Mouse (Mus musculus) forebrain, embryonic 10.5 days (tissue): Measurements from ENCODE around the gene Slc16a2. TPM values are rescaled to one million over a fixed set of nuclear protein-coding genes. Genes with fewer than 3 reads are reported as not detected.
A peak's percentile ranks its signal among the peaks of the same experiment; 100 is the strongest.

Source experiments
- DNase-seq: peaks from one replicate; pipeline ENCODE4 v3.0.0-alpha.2; 2017; ENCODE audit warnings: low spot score; ENCODE audit errors: extremely low spot score
- H3K27ac ChIP-seq: fragments of 300-500 bp; sonication (generic); 2 replicates; pipeline ENCODE4 v1.5.1; 2016; ENCODE audit warnings: mild to moderate bottlenecking
- H3K27me3 ChIP-seq: fragments of 300-500 bp; sonication (generic); 2 replicates; pipeline ENCODE4 v1.6.1; 2016; ENCODE audit warnings: mild to moderate bottlenecking; ENCODE audit not compliant: poor library complexity, severe bottlenecking
- H3K36me3 ChIP-seq: fragments of 300-500 bp; sonication (generic); replicated peaks from 2 replicates; pipeline ENCODE4 v1.6.1; 2016; ENCODE audit warnings: mild to moderate bottlenecking, moderate library complexity
- H3K4me1 ChIP-seq: fragments of 300-500 bp; sonication (generic); 2 replicates; pipeline ENCODE4 v1.6.1; 2016
- H3K4me3 ChIP-seq: fragments of 300-500 bp; sonication (generic); 2 replicates; pipeline ENCODE4 v1.5.1; 2016; ENCODE audit warnings: mild to moderate bottlenecking, moderate library complexity
- H3K9me3 ChIP-seq: fragments of 300-500 bp; sonication (generic); 2 replicates; pipeline ENCODE4 v1.6.1; 2016; ENCODE audit warnings: mild to moderate bottlenecking, moderate library complexity
- WGBS: fragments of 180-500 bp; shearing (Covaris S2); methylation state at CpG from one replicate; pipeline ENCODE4 v1.1.7; 2016; 5-methylcytosine and 5-hydroxymethylcytosine counted together
- polyA plus RNA-seq: library from polyadenylated mRNA; unstranded; fragments of >200 nt; fragmentation: Nextera tagmentation; extraction: Ambion mirVana; gene quantifications from 2 replicates; pipeline ENCODE4 v1.2.1, GENCODE M21; 2016

Slc16a2 gene
- 17.1 and 18.0 TPM in 2 replicates for polyA plus RNA-seq

DNA sequence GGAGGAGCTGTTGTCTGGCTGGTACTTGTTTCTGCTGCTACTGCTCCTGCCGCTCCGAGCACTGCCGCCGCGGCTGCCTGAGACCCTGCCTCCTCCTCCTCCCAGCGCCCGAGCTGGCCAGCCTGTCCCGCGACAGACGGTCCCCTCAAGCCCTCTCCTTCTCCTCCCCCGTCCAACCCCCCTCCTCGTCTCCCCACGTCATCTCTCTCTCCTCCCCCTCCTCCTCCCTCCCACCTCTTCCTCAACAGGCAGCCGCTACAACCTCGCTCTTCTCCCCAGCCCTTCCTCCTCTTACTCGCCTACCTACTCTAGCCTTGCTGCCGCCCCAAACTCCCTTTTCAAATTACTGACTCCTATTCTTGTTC lies at the start of gene Slc16a2:
Gene Slc16a2 (minus strand): TSS at position 152 of the 365 bp plus-strand sequence.
- DNase-seq: peak; percentile 72
- peaks cover 96% of the 10 kb centered on the region for H3K27me3 ChIP-seq
- 19% methylated on average over 16 of the region's 17 CpGs for WGBS
- H3K4me3 ChIP-seq: peak within 1 kb of the TSS; percentile 61
- peaks cover 19% of the 10 kb centered on the region for H3K4me1 ChIP-seq
- peak within 1 kb of the TSS; percentile 86 for H3K27ac ChIP-seq
- H3K9me3 ChIP-seq: no peaks in the 10 kb centered on the region
- H3K36me3 ChIP-seq: no peaks in the 10 kb centered on the region

DNA sequence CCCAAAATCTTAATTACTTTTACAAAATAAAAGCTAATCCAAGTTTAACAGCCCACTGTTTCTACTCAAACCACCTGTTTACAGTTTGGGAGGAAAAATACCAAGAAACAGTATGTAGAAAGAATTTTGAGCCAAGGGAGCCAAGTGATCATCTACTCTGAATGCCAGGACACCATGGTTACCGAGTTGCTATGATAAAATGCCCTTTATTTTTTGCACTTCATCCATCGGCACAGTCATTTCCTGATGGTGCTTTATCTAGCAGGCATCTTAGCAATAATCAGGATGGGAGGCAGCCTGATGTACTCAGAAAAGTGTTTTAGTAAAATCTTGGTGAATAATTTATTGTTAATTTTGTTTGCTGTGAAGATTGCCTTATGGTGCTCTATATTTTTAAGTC lies 41.7 kb upstream of the Slc16a2 start:
- no peaks in the 10 kb centered on the region for H3K4me1 ChIP-seq
- H3K27ac ChIP-seq: no peak overlapping the region
- H3K9me3 ChIP-seq: no peaks in the 10 kb centered on the region
- H3K4me3 ChIP-seq: no peak overlapping the region
- H3K36me3 ChIP-seq: no peaks in the 10 kb centered on the region
- H3K27me3 ChIP-seq: peaks cover 89% of the 10 kb centered on the region
- 74% methylated on average over 2 of the region's 2 CpGs for WGBS
- no peak for DNase-seq

DNA sequence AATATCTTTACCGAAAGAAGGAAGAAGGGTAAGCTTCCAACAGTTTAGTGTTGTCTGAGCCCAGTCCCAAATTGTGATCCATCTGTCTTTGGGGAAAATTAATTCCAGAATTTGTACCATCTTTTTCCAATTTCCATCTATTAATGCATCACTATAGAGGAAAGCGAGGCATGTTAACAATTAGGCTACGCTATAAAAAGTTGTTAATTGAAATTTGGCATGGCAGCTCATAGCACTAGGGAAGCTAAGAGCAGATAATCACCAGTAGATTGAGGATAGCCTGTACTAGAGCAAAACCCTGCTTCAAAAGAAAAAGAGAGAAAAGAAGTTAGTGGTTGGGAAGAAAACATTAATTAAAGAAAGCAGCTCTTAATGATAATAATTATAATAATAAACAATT lies 41.1 kb upstream of the Slc16a2 start:
- H3K36me3 ChIP-seq: no peaks in the 10 kb centered on the region
- no peaks in the 10 kb centered on the region for H3K9me3 ChIP-seq
- 89% methylated on average over 3 of the region's 3 CpGs for WGBS
- H3K27ac ChIP-seq: no peak overlapping the region
- no peak overlapping the region for H3K4me3 ChIP-seq
- no peaks in the 10 kb centered on the region for H3K4me1 ChIP-seq
- peaks cover 89% of the 10 kb centered on the region for H3K27me3 ChIP-seq
- no peak for DNase-seq

DNA sequence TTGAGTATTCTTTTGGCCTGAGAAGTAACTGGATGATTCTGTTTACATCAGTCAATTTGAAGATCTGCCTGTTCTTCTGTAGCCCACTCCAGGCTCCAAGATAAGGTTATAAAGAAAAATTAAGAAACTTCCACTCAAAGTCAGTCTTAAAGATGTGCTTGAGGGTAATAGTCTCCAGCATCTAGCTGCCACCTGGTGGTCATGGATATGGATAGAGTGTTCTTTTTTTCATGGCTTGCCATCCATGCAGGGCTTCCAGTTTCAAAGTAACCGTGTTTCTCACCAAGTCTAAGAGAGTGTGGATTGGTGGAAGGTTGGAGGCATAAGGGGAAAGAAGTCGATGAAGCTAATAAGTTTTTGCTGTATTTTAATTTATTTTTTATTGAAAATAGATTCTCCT lies 23.5 kb upstream of the Slc16a2 start:
- no peak overlapping the region for H3K27ac ChIP-seq
- 39% methylated on average over 2 of the region's 2 CpGs for WGBS
- H3K27me3 ChIP-seq: peaks cover 100% of the 10 kb centered on the region
- H3K4me1 ChIP-seq: no peaks in the 10 kb centered on the region
- no peak for DNase-seq
- no peaks in the 10 kb centered on the region for H3K9me3 ChIP-seq
- H3K36me3 ChIP-seq: no peaks in the 10 kb centered on the region
- H3K4me3 ChIP-seq: no peak overlapping the region

DNA sequence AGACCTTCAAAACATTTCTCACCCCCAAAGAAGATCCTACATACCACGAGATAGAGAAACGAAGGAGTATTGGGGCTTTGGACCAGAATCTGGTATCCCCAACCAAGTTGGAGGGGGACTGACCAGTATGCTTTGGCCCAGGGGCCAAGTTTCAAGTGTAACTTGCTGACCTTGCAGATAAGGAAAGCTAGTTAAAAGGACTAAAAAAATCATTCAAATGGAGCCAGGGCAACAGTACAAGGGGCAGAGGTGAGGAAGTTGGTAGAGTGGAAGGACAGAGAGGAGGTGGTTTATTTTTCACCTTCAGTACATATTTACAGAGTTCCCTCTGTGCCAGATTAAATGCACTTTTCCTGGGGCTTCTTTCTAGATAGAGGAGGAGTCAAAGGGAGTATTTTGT lies 7.1 kb upstream of the Slc16a2 start:
- peaks cover 94% of the 10 kb centered on the region for H3K27me3 ChIP-seq

DNA sequence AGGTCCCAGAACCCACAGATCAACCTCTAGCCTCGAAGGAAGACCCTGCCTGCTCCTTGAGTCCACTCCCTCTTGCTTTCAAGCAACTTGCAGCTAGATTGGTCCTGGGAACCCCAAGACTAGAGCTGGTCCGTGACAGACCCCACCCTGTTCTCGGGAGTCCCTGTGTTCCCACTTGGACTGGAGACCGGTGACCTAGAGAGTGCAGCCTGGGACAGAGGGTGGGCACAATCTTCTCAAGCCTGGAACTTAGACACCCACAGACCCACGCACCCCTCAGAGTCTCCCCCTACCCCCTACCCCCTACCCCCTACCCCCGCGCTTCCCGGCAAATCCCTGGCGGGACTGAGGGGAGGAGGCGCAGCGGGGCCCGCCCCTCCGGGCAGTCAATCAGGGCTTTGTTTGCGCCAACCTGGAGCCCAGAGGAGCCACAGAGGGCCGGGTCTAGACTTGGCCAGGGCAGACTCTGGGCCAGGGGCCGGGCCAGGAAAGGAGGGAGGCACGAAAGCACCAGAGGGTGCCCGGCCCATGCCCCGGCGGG lies 558 bp upstream of the Slc16a2 start:
- peak overlapping the region; percentile 86 for H3K27ac ChIP-seq
- peak; percentile 29 for DNase-seq
- no peaks in the 10 kb centered on the region for H3K9me3 ChIP-seq
- peaks cover 19% of the 10 kb centered on the region for H3K4me1 ChIP-seq
- WGBS: 11% methylated on average over 20 of the region's 20 CpGs
- H3K27me3 ChIP-seq: peaks cover 96% of the 10 kb centered on the region
- peak overlapping the region; percentile 61 for H3K4me3 ChIP-seq
- H3K36me3 ChIP-seq: no peaks in the 10 kb centered on the region

More for the DNA sequence above, 7.1 kb upstream of the Slc16a2 start:
- Histone ChIP-seq H3K9me3 (no peaks in the 10 kb centered on the region; the same call in 1 of the 2 replicates), H3K36me3 (no peaks in the 10 kb centered on the region), H3K4me1 (no peaks in the 10 kb centered on the region), H3K27ac (no peak overlapping the region), H3K4me3 (no peak overlapping the region)
- no peak for DNase-seq
- WGBS: 96% methylated on average over 2 of the region's 2 CpGs

DNA sequence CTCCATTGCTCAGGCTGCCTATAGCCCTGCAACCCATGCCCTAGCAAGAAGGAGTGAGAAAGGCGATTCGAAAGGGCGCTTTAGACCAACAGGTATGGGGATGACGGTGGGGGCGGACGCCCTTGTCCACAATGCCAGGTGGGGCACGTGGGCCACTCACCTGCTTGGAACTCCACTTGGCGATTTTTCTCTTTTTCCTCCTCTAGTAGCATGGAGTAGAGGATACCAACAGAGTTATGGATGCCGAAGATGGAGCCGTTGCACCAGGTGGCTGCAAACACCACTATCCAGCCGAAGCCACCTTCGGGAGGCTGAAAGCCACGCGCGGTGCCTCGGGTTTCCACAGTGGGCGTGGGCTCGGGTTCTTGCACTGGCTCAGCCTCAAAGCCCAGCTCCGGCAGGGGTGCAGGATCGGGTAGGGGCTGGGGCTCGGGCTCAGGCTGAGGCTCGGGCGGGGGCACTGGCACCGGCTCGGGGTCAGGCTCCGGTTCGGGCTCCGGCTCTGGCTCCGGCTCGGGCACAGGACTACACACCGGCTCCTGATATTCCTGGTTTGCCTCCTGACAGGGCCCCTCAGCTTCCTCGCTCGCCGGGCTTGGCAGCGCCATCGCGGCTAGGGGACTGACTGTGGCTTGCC lies 470 bp downstream of the Slc16a2 start:
- H3K27me3 ChIP-seq: peaks cover 96% of the 10 kb centered on the region
- 34% methylated on average over 35 of the region's 37 CpGs for WGBS
- no peaks in the 10 kb centered on the region for H3K9me3 ChIP-seq
- peak; percentile 22 for DNase-seq
- no peaks in the 10 kb centered on the region for H3K36me3 ChIP-seq
- H3K4me3 ChIP-seq: peak overlapping the region; percentile 61
- H3K27ac ChIP-seq: peak overlapping the region; percentile 86
- H3K4me1 ChIP-seq: peaks cover 19% of the 10 kb centered on the region

DNA sequence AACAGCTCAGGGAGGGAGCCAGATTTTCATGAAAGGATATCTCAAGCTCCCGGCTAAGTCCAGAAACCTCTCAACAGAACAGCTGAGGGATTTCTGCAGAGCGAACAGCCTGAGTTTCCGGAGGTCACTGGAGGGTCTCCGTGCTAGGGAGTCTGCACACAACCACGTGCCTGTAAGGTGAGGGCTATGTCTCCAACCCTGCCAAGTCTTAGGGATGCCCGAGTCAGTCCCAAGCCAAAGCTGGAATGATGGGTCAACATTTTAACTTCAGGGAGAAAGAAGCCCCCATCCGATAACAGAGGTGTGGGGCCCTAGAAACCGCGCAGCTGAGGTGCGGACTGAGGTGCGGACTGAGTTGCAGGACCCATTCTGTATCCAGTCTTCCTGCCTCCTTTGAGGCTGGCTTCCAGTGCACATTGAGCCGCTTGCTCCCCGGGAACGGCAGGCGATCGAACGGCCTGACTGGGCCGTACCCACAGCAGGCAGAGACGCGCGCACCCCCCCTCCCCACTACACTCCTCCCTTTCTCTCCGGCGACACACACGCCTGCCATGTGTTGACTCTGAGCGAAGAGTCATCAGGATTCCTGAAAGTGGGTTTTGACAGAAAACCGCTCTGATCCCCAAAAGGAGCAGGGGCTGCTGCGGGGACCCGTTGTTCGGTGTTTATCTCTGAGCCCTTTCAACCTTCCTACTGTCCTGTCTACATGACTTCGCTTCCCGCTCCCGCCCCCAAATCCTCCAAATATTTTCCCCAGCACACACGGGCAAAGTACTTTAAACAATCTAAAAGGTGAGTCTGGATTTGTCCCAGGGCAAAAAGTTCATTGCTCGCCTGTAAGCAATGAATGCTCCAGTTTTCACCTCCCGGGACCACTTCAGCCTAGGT lies 1.2 kb downstream of the Slc16a2 start:
- Histone ChIP-seq H3K4me1 (peaks cover 19% of the 10 kb centered on the region), H3K36me3 (no peaks in the 10 kb centered on the region), H3K27me3 (peaks cover 96% of the 10 kb centered on the region), H3K9me3 (no peaks in the 10 kb centered on the region), H3K27ac (peak overlapping the region; percentile 86), H3K4me3 (peak overlapping the region; percentile 61)
- DNase-seq: peak; percentile 27
- WGBS: 24% methylated on average over 35 of the region's 35 CpGs

DNA sequence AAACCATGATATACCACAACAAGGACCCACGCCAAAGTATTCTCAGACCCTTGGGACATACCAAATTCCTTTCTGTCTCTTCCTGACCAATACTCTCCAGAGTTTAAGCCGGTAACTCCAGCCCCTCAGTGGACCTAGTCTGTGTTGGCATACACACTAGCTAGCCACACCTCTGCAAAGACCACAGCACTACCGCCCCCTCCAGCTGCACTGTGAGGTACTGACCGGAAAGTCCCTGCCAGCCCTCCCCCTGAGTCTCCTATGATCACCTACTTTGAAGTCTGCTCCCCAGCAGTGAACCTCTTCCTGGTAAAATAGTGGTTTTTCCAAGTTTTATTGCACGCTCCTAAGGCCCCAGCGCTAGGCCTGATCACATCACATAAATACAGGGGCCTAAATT lies 2.5 kb downstream of the Slc16a2 start:
- Histone ChIP-seq H3K9me3 (no peaks in the 10 kb centered on the region), H3K27me3 (peaks cover 95% of the 10 kb centered on the region), H3K4me3 (peak overlapping the region; percentile 61), H3K36me3 (no peaks in the 10 kb centered on the region), H3K27ac (peak overlapping the region; percentile 86; the same call in 1 of the 2 replicates), H3K4me1 (peaks cover 19% of the 10 kb centered on the region)
- DNase-seq: no peak
- WGBS: 37% methylated on average over 6 of the region's 6 CpGs

DNA sequence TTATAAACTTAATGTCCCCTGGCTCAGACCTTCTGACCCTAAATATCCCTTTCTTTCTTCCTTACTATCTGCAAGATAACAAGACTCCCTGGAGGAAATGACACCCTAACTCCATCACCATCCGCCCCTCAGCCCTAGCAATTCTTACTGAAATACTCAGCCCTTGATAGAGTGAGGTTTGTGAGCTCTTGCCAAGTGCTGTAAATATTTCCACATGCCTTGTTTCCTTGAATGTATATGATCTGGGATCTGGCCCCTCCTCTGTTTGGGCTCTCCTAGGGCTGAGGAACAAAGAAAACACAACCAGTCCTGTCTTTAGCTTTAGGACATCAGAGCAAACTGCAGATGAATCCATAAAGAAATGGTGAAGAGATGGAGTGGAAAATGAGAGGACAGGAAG lies 9.1 kb downstream of the Slc16a2 start:
- Histone ChIP-seq H3K36me3 (no peaks in the 10 kb centered on the region), H3K27me3 (peaks cover 99% of the 10 kb centered on the region), H3K4me3 (no peak overlapping the region), H3K27ac (no peak overlapping the region), H3K4me1 (no peaks in the 10 kb centered on the region), H3K9me3 (no peaks in the 10 kb centered on the region)
- no peak for DNase-seq
- 91% methylated on average over 1 of the region's 1 CpGs for WGBS

DNA sequence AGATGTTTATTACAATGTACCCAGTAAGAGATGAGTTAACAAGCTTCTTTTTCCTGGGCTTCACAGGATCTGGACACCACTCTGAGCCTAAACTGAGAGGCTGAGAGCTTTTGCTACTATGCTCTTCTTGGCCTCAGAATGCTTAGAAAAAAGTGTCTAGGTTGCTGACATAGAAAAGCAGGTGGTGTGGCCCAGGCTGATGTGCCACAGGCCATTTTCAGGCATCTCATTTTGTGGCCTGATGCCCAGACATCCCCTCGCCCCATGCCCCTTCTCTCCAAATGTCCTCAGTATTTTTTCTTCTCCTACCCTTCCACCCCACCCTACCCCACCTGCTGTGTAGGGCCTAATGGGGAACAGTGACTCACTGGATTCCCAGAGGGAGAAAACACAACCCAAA lies 11.3 kb downstream of the Slc16a2 start:
- 58% methylated on average over 1 of the region's 1 CpGs for WGBS
- DNase-seq: no peak
- H3K27ac ChIP-seq: no peak overlapping the region
- H3K4me3 ChIP-seq: no peak overlapping the region
- no peaks in the 10 kb centered on the region for H3K36me3 ChIP-seq
- no peaks in the 10 kb centered on the region for H3K9me3 ChIP-seq
- no peaks in the 10 kb centered on the region for H3K4me1 ChIP-seq
- H3K27me3 ChIP-seq: peaks cover 99% of the 10 kb centered on the region

DNA sequence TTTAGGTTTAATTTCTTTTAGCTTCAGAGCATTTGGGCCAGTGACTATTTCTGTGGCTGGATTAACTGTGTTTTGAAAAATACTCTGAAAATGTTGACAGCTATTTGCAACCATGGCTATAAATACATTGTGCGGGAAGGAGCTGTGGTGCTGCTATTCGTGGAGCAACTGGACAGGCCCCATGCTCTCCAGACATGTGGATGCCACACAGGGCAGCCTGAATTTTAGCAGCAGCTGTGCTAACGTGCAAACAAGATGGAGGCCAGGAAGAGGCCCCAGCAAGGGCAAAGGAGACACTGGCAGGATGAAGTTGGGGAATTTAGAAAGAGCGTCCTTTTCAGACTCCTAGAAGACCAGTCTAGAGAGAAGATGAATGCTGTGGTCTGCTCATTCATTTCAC lies 15.4 kb downstream of the Slc16a2 start:
- WGBS: 83% methylated on average over 4 of the region's 4 CpGs
- Histone ChIP-seq H3K27ac (no peak overlapping the region), H3K36me3 (no peaks in the 10 kb centered on the region), H3K4me1 (no peaks in the 10 kb centered on the region), H3K9me3 (no peaks in the 10 kb centered on the region), H3K4me3 (no peak overlapping the region), H3K27me3 (peaks cover 97% of the 10 kb centered on the region)
- no peak for DNase-seq

DNA sequence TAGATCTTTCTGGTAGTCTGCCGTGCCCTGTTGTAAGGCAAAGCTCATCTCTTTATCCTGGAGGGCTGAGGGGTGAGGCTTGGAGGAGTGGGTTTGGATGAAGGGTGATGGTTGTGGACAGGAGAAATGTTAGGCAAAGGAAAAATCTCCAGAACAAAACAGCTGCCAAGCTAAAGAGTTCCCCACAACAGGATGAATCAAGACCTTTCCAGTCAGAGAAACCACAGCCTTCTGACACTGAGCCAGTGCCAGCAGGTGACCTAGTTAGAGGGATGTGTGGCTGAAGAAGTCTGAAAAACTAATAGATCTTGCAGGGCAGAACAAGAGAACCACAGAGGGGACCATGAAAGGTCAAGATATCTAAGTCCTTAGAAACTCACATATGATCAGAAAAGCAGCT lies 24.8 kb downstream of the Slc16a2 start:
- Histone ChIP-seq H3K27me3 (peaks cover 93% of the 10 kb centered on the region), H3K4me3 (no peak overlapping the region), H3K4me1 (no peaks in the 10 kb centered on the region), H3K9me3 (no peaks in the 10 kb centered on the region), H3K36me3 (no peaks in the 10 kb centered on the region), H3K27ac (no peak overlapping the region)
- no peak for DNase-seq
- WGBS: 100% methylated on average over 1 of the region's 1 CpGs
